In genomic region chr1:38081316-38081715, GRCm38 (mm10) we compare ENCODE assay signal across 21 mouse cellular contexts. TPM values are rescaled to one million over a fixed set of nuclear protein-coding genes. Genes with fewer than 3 reads are reported as not detected.
A peak's percentile ranks its signal among the peaks of the same experiment; 100 is the strongest.
DNase-seq lines count a peak whose midpoint lies in the region; ATAC-seq lines count a peak whose summit lies in the region.
"Had no signal": no experiment of that assay in that cellular context is flagged by ENCODE, and none has a peak within 500 bp of the region (broad histone marks: within the 10 kb centered on the region; RNA-seq: fewer than 3 reads in every experiment).

No protein-coding gene starts in this region.

- no peaks in the 10 kb centered on the region for H3K9me3 ChIP-seq in kidney, embryonic 16.5 days (ENCODE audit: low read length)
- H3K9me3 ChIP-seq: forebrain, embryonic 10.5 days; forebrain, embryonic 13.5 days; hindbrain, embryonic 13.5 days had no signal

- peak; percentile 18 for DNase-seq in kidney, adult 9 months
- DNase-seq in kidney, adult 11 months: no peak
- peak; percentile 11 for DNase-seq in kidney, postnatal 14 days
- peak; percentile 68 for DNase-seq in 416B (ENCODE audit: low read depth)
- no peak for DNase-seq in cerebellum, adult 11 months
- DNase-seq in frontal cortex, postnatal 36 days (ENCODE audit: low spot score in 2 of 2): no peak
- DNase-seq: adrenal gland, adult 2 months; adrenal gland, postnatal 14 days; cerebellum, adult 11-12 months; cerebellum, adult 8-10 months; cerebellum, postnatal 14 days; gastrocnemius, adult 2 months; gastrocnemius, postnatal 14 days; heart, adult 11 months had no signal

- WGBS in kidney, embryonic 16.5 days: 63% methylated on average over 8 of the region's 8 CpGs

- no peak overlapping the region for H3K9ac ChIP-seq in kidney, embryonic 16.5 days (replicated peaks; ENCODE audit: low read length)
- H3K9ac ChIP-seq: forebrain, embryonic 13.5 days; hindbrain, embryonic 13.5 days had no signal

- peaks cover 20% of the 10 kb centered on the region for H3K36me3 ChIP-seq in kidney, embryonic 16.5 days (ENCODE audit: insufficient read depth, low read length)

- H3K4me3 ChIP-seq in kidney, embryonic 16.5 days (ENCODE audit: low read length): no peak overlapping the region
- H3K4me3 ChIP-seq: forebrain, embryonic 10.5 days; forebrain, embryonic 13.5 days; gastrocnemius, adult 2 months; hindbrain, embryonic 13.5 days had no signal

- ATAC-seq in kidney, embryonic 16.5 days (ENCODE audit: low FRiP score, low TSS enrichment): no peak
- ATAC-seq: forebrain, embryonic 13.5 days; forebrain, embryonic 16.5 days; hindbrain, embryonic 16.5 days had no signal

- H3K4me1 ChIP-seq in kidney, embryonic 16.5 days (ENCODE audit: insufficient read depth, low read length): no peaks in the 10 kb centered on the region
- H3K4me1 ChIP-seq: forebrain, embryonic 10.5 days; forebrain, embryonic 13.5 days; hindbrain, embryonic 13.5 days had no signal

- no peak overlapping the region for H3K4me2 ChIP-seq in kidney, embryonic 16.5 days (replicated peaks; ENCODE audit: low read depth, low read length)
- H3K4me2 ChIP-seq: forebrain, embryonic 13.5 days; heart, embryonic 11.5 days; hindbrain, embryonic 13.5 days had no signal

- no peak overlapping the region for H3K27ac ChIP-seq in kidney, embryonic 16.5 days (ENCODE audit: low read length)
- H3K27ac ChIP-seq: forebrain, embryonic 10.5 days; forebrain, embryonic 13.5 days; gastrocnemius, adult 2 months; hindbrain, embryonic 13.5 days had no signal

- H3K27me3 ChIP-seq in kidney, embryonic 16.5 days (ENCODE audit: insufficient read depth, low read length): no peaks in the 10 kb centered on the region
- H3K27me3 ChIP-seq: forebrain, embryonic 13.5 days; hindbrain, embryonic 13.5 days had no signal

RNA-seq across cellular contexts. Expression of gene Rev1, which starts 48.3 kb away (rescaled TPM):
- 18.2 and 22.8 TPM in 2 replicates for polyA plus RNA-seq in kidney, embryonic 16.5 days (2015; fragmentation: Nextera tagmentation; extraction: Ambion mirVana)

Comparison
In these comparisons a context has a peak if more than half of its experiments do, and no peak if none do; other contexts are left out.
1. DNase-seq: peak in kidney, adult 9 months (single experiment), kidney, postnatal 14 days (single experiment) and 416B (single experiment); none in kidney, adult 11 months (single experiment), cerebellum, adult 11 months (single experiment) and frontal cortex, postnatal 36 days (0 of 2).